Mouse (Mus musculus) lung, postnatal 10 days (tissue): ENCODE results near the gene Nab2.
"Not testable (repeated sequence)": the region's sequence is repeated elsewhere in the genome, so short reads cannot be mapped to it uniquely, and the experiment has no call there.

Experiments used
- DNase-seq: peaks from one replicate; pipeline ENCODE4 v3.0.0; 2021

The Nab2 gene

DNA sequence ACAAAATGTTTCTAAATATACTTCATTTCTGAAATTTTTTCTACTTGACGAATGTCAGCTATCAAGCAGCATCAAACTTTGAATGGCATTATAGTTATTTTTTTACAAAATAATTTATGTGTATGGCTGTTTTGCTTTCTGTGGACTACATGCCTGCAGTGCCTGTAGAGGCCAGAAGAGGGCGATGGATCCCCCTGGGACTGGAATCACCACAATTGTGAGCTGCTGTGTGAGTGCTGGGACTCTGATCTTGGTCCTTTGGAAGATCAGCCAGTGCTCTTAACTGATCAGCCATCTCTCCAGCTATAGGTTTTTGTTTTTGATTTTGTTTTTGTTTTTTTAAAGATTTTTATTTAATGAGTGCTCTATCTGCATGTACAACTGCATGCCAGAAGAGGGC is 2.9 kb upstream of the Nab2 start:
- DNase-seq = peak; percentile 56

DNA sequence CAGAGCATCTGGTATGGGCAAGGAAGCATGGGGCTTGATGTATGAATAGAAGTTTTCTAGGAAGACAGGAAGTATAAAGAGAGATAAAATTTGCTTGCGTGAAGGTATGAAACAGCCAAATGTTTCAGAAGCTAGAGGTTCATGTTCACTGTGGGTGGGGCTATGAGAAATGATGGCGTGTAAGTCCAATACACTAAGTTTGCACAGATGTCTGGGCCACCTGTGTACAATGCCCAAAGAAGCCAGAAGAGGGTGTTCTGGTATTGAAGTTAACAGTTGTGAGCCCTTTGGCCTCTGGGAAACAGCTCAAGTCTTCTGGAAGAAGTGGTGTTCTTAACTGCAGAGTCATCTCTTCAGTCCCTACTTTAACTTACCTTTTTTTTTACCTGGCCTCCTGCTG is 1.8 kb upstream of the Nab2 start:
- DNase-seq = no peak

- peak; percentile 73 for DNase-seq
Observed at GRCm38 (mm10) chr10:127669170-127669569, 802 bp upstream of the Nab2 start.

DNA sequence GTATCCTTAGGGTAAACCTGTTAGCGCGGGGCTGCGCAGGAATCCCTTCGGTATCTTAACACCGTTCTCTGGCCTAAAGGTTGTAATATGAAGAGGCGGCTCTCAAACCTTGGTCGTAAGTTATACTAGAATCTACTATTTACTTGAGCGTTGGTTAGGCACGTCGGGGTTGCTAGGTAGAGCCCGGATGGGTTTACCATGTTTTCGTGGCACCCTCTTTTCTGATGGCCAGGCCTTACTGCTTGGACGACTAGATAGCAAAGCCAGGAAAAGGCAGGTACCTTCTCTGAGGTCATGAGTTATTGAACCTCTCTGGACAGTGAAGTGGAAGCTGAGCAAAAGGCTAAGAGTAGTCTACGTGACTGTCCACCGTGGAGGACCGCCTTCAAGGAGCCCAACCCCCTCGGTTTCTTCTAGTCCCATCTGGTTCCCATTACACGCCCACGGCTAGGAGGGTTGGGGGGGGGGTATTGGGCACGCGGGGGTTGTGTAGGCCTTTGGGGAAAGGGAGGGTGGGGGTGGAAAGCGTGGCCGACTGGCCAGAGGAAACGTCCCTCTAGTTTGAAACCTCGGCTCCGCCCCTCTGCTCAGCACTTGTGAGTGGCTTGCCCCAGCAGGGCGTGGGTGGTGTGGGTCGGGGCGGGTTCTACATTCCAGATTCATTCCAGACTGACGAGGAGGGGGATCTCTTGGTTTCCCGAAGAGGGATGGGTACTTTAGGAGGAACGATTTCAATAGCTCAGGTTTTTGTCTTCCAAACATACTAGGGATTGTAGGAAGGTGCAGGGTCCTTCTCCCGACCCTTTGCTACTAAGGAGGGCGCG is 887 bp downstream of the Nab2 start:
- peak; percentile 97 for DNase-seq

- peak; percentile 93 for DNase-seq
Observed at GRCm38 (mm10) chr10:127666501-127667268, 1.7 kb downstream of the Nab2 start, which contains the start of gene Nemp1. Nemp1 (plus strand) TSS chr10:127666901.

DNA sequence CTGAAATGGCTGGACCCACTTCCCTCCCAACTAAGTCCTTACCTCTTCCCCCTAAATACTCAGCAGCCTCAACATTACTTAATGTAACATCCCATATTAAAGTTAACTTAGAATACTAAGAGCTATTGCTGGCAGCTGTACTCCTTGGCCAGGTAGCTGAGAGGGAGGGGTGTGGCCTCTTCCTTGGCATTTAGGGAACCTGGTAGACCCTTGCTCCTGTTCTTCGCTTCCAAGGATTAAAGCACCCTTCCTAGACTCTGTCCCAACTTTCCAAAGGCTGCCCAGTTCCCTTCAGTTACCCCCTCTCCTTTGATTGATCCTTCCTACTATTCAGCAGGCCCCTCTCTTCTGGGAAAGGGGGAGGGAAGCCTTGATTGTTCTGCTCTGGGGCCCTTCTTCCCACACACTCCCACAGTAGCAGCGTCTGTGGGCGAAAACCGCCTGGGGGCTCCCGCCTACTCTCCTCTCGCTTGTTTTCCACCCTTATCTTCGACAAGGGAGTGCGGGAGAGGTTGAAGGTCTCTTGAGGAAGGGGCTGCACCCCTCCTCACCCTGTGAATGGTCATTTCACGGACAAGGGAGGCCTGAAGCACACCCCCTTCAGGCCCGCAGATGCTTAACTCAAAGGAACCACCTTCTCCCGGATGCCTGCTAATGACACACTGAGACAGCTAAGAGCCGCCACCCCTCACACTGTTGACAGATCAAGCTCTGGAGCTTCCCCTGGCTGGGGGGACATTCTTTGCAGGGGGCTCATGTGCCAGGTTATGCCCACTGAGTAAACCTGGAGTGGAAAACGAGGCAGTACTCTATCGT is 2.8 kb downstream of the Nab2 start:
- peak; percentile 40 for DNase-seq

DNA sequence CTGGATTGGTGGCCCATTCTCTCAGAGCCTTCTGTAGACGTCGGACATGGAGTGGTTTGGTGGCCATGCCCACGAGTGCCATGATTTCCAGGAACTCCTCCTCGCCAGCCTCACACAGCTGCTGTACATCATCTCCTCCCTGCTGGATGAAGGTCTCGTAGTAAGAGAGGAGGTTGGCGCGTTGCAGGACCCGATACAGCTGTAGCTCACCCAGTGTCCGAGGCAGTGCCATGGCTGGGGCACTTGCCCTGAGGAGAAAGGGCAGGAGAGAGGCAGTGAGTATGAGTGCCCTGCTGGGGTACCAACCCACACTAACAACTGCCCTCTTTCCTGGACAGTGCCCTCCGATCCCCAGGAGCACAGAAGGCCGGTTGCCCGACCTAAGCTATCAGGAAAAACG is 3.5 kb downstream of the Nab2 start:
- no peak for DNase-seq

- no peak for DNase-seq
Observed at GRCm38 (mm10) chr10:127664166-127664565, 4.2 kb downstream of the Nab2 start.

DNA sequence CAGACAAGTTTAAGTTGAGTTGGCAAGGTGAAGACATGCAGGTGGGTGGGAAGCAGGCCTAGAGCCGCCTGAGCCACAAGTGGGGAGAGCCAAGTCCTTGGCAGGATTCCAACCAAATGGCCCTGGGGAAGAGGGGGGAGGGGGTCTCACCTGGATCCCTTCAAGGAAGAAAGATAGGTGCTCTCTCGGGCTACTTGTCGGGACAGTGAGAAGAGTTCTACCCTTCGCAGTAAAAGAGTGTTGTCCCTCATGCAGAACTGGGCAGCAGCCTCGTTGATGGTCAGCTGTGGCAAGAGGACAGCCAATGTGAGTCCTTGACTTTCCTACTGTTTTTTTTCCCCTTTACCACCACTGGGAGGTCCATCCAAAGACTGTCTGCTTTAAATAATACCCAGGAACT is 4.8 kb downstream of the Nab2 start:
- peak; percentile 34 for DNase-seq

DNA sequence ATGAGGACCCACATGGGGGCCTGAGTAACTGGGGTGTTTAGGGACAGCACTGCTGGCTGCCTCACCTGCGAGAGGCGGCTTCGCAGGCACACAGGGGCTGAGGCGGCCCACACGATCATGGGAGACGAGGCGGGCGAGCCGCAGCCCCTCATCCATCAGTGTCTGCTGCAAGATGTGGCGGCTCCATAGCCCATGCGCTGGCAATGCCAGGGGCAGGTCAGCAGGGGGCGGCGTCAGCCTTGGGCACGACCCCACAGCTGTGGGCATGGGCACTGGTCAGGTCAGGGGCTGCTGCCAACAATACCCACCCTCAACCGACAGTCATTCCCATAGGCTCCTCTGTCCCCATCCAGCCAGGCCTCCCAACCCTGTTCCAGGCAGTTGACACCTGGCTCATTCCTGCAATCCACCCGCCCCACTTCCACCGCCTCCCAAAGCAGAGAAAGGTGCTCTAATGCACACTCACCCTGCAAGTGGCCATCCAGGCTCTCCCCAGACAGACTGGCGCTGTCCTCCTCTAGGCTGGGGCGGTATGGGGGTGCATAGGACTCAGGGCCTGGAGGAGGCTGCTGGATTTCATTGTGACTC is 5.6 kb downstream of the Nab2 start:
- peak; percentile 61 for DNase-seq

DNA sequence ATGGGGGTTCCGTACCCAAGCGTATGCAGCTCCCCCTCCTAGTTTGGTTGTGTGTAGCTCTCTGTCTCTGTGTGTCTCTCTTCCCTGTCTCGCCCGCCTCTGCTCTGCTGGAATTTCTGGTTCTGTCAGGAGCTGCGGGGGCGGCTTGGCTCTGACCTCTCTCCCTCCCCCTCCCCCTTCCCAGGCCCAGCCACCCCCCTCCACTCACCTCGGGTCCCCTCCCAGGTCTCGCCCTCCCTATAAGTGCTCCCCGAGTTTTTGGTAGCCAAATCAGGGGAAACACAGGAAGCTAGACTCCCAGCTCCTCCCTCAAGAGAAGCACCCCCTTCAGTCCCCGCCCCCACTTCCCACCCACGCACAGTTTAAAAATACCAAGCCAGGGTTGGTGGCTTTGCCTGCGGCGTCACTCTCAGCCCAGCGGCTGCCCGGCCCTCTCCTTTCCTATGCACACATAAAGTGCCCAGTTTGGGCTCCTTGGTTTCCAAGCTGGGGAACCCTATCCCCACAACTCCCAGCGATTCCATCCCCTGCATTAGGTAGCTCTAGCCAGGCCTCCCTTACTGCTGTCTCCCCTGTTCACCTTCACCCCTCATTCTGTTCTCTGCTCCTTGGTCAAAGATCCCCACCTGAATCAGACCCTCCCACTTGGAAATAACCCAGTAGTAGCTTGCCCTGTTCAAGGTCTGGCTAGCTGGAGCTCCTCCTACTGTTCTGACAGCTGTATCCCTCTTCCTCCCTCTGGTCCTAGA is 6.3 kb downstream of the Nab2 start:
- DNase-seq = peak; percentile 85

GRCm38 (mm10) chr10:127661291-127661914 is 7.0 kb downstream of the Nab2 start:
- DNase-seq = peak; percentile 55

- no peak for DNase-seq
Observed at GRCm38 (mm10) chr10:127659551-127659950, 8.8 kb downstream of the Nab2 start.

DNA sequence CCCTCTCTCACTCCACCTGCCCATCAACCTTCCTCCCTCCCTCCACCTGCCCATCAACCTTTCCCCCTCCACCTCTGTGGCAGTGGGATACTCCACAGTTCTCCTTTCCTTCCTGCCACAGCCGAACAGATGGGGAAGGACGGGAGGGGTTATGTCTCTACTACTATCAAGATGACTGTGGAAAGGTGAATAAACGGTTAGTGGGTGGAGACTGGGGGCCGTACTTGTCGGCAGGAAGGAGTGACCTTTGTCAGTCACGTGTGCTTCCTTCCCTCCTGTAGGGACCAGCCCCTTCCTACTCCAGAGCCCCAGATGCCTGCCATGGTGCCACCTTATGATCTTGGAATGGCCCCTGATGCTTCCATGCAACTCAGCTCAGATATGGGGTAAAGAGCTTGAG is 10.3 kb downstream of the Nab2 start:
- DNase-seq = no peak

- DNase-seq = not testable (repeated sequence)
Observed at GRCm38 (mm10) chr10:127657617-127658016, 10.8 kb downstream of the Nab2 start.

GRCm38 (mm10) chr10:127654970-127655579 is 13.3 kb downstream of the Nab2 start:
- DNase-seq = no peak

- peak; percentile 40 for DNase-seq
Observed at GRCm38 (mm10) chr10:127652906-127653638, 15.3 kb downstream of the Nab2 start.

DNA sequence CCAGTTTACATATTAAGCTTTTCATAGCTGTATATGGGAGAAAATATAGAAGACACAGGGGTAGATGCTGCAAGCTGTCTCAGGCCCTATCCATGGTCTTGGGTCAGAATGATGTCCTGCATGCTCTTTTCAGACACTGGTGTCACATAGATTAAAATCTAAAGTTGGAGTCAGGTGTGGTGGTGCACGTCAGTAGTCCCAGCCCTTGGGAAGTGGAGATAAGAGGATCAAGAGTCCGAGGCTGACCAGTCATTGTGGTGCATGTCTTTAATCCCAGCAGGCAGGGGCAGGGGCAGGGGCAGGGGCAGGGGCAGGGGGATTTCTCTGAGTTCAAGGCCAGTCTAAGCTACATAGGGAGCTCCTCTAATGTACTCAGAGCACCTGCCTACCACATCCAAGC is 22.6 kb downstream of the Nab2 start:
- no peak for DNase-seq

DNA sequence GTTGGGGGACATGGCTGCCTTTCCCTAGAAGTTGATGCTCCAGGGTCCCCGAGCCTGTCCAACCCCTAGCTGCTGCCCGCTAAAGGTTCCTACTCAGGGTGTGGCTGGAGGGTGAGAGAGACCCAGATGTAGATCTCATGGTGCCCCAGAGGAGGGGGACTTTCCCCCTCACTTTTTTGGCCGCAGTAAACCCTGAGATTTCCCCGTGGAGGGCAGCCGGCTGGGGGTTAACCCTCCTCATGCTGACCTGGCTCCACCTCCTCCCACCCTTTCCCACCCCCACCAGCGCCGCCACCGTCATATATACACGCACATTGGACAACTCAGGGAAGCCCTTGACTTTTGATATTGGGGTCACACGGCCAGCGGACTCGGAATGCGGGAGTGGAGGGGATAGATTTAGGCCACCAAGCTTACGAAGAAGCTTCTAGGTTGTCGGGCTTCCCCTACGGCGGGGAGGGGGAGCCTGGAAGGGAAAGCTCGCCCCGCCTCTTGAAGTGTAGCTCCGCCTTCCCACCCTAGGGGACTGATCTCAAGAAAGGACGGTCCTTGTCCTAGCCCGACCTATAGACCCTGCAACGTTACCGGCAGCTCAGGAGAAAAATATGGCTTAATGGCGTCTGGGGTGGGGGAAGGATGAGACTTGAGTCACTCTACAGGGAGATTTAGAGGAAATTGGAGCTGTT is 24.7 kb downstream of the Nab2 start:
- DNase-seq = peak; percentile 94
